Mouse (Mus musculus) E14TG2a.4 (cell line): ENCODE measurements around the gene Tenm2.

ENCODE experiments used
- CTCF ChIP-seq: conservative IDR thresholded peaks from 2 replicates; pipeline ENCODE4 v1.5.1; 2014; ENCODE audit warnings: low read length
- POU5F1 ChIP-seq: IDR thresholded peaks from 2 replicates; pipeline ENCODE4 v1.6.1; 2014; ENCODE audit warnings: low read length, borderline replicate concordance

DNA sequence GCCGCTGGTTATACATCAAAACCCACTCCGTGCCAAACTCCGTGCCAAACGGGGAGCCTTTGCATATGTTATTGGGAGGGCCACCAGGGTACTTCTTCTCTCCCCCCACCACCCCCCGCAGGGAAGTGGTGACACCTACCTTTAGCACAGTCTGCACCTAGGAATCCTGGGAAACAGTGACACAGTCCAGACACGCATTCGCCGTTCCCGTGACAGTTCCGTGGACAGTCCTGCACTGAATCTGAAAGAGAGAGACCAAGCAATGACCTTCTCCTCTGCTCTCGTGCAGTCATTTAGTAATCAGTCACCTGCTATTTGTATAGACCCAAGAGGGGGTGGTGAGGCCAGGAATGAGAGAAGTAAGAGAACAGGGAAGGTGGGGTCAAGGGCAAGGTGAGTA is 1072.2 kb downstream of the Tenm2 start:
- TF ChIP-seq CTCF (no peak), POU5F1 (no peak)
